Mouse (Mus musculus): ENCODE results near the gene 4930558C23Rik. TPM values are rescaled to one million over a fixed set of nuclear protein-coding genes. Genes with fewer than 3 reads are reported as not detected.

4930558C23Rik gene
- polyA plus RNA-seq (2017; shearing (Covaris generic)) = not detected

DNA sequence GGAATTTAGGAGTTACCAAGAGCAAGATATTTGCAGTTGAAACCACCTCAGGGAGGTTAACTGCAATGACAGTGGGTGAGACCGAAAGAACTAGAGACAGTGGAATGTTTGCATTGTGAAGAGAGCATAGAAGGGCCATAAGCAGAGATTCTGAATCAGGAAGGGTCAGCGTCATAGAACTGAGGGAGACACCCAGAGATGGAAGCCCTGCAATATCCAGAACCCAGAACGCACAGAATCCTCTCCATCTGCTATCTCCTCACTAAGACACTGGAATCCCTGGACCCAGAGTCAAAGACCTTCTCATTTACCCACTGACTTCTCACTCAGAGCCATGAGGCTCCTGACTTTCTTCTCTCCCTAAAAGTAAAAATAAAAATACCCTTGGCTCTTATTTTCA is at the start of gene 4930558C23Rik:
4930558C23Rik (minus strand) TSS at position 101 of the 400 bp plus-strand sequence.

GRCm38 (mm10) chr3:95434136-95434982 is 31.7 kb upstream of the 4930558C23Rik start, which contains the start of gene Arnt:
TSS of gene Arnt (plus strand) at chr3:95434388.

GRCm38 (mm10) chr3:95356701-95357449 is 45.8 kb downstream of the 4930558C23Rik start, which contains the start of gene Setdb1:
TSS of gene Setdb1 (minus strand) at chr3:95357202.

Other genes starting within 250 kb of the 4930558C23Rik start
- 0.38 TPM for gene Sema6c, start 242.4 kb downstream of the 4930558C23Rik start, polyA plus RNA-seq (2017; shearing (Covaris generic))
- 37.4 TPM for gene Gabpb2, start 184.9 kb downstream of the 4930558C23Rik start, polyA plus RNA-seq (2017; shearing (Covaris generic))
- 440 TPM for gene Cdc42se1, start 174.1 kb downstream of the 4930558C23Rik start, polyA plus RNA-seq (2017; shearing (Covaris generic))
- 8.8 TPM for gene Mllt11, start 170.7 kb downstream of the 4930558C23Rik start, polyA plus RNA-seq (2017; shearing (Covaris generic))
- 0.97 TPM for gene Gm128, start 161.2 kb downstream of the 4930558C23Rik start, polyA plus RNA-seq (2017; shearing (Covaris generic))
- gene Bnipl, start 151.6 kb downstream of the 4930558C23Rik start, polyA plus RNA-seq (2017; shearing (Covaris generic)) = not detected
- 28.8 TPM for gene Mindy1, start 121.5 kb downstream of the 4930558C23Rik start, polyA plus RNA-seq (2017; shearing (Covaris generic))
- 7.2 TPM for gene Prune1, start 120.8 kb downstream of the 4930558C23Rik start, polyA plus RNA-seq (2017; shearing (Covaris generic))
- gene Anxa9, start 95.7 kb downstream of the 4930558C23Rik start, polyA plus RNA-seq (2017; shearing (Covaris generic)) = 0.62 TPM
- 274 TPM for gene Cers2, start 88.0 kb downstream of the 4930558C23Rik start, polyA plus RNA-seq (2017; shearing (Covaris generic))
- gene Setdb1, start 45.6 kb downstream of the 4930558C23Rik start, polyA plus RNA-seq (2017; shearing (Covaris generic)) = 47.0 TPM
- gene Arnt, start 31.5 kb upstream of the 4930558C23Rik start, polyA plus RNA-seq (2017; shearing (Covaris generic)) = 59.4 TPM
- gene Ctsk, start 96.4 kb upstream of the 4930558C23Rik start, polyA plus RNA-seq (2017; shearing (Covaris generic)) = 0.18 TPM
- 419 TPM for gene Ctss, start 123.9 kb upstream of the 4930558C23Rik start, polyA plus RNA-seq (2017; shearing (Covaris generic))
- gene Hormad1, start 156.8 kb upstream of the 4930558C23Rik start, polyA plus RNA-seq (2017; shearing (Covaris generic)) = not detected
- gene Golph3l, start 186.1 kb upstream of the 4930558C23Rik start, polyA plus RNA-seq (2017; shearing (Covaris generic)) = 49.0 TPM
- gene Ensa, start 222.2 kb upstream of the 4930558C23Rik start, polyA plus RNA-seq (2017; shearing (Covaris generic)) = 106 TPM

Measured in activated CD4-positive, CD25-positive, alpha-beta regulatory T cell, adult 9 weeks (primary cell).